Mouse (Mus musculus) megakaryocyte, adult 5-6 weeks (primary cell): ENCODE measurements around the gene Taok1. TPM values are rescaled to one million over a fixed set of nuclear protein-coding genes. Genes with fewer than 3 reads are reported as not detected.
"Not testable (repeated sequence)": the region's sequence is repeated elsewhere in the genome, so short reads cannot be mapped to it uniquely, and the experiment has no call there.

ENCODE experiments used
- ATAC-seq: 2 replicates; pipeline ENCODE4 v1.8.0; 2016; ENCODE audit warnings: mild to moderate bottlenecking, inconsistent platforms; ENCODE audit not compliant: poor library complexity, severe bottlenecking
- total RNA-seq, 2 experiments: library from RNA; stranded (forward) in 1 of 2; stranded (reverse) in 1 of 2; fragments of 153-499, 151-499 nt in 1 of 2; fragments of 221-1000, 200-1000 nt in 1 of 2; gene quantifications; 2 replicates each; pipeline versions ENCODE4 v1.2.3 to v1.2.4; 2015 to 2017

Gene Taok1
- 40.5 and 41.9 TPM in 2 replicates for total RNA-seq (2015)
- 48.4 and 57.0 TPM in 2 replicates for total RNA-seq (2017)

DNA sequence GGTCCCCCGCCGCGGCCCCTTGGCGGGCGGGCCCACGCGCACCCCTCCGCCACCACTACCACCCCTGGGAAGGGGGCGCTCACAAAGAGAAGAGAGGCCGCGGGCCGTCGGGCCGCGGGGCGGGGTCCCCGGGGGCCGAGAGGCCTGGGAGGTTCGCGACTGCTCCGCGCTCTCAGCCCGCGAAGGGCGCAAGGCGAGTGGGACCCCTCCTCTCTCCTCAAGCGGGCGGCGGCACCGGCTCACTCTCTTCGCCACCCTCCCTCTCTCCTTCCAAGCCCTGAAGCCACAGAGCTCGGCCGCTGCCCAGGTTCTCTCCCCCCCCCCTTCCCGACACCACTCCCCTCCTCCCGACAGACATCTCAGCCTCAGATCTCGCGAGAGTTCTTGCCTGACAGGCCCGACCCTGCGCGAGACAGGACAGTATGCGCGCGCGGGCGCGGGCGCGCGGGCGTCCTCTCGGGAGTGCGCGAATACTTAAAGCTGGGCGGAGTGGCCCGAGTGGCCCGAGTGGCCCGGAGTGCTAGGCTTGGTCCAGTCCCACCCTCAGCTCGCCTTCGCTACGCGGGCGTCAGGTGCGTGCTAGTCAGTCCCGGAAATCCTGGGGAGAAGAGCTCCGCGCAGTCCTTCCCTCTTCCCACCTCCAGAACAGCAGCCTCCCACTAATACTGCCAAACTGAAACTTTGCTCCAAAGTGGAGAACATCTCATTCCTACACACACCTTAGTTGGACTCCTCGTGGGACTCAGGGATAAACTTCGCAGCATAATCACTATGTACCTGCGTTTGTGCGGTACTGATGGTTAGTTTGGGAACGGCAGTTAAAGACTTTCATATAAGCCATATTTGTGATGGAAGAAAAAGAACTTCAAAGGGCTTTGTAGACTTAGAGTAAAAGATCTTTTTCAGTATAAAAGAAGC, at the start of gene Taok1:
Taok1 (minus strand) TSS at position 278 of the 918 bp plus-strand sequence.
- peak; percentile 98 for ATAC-seq

DNA sequence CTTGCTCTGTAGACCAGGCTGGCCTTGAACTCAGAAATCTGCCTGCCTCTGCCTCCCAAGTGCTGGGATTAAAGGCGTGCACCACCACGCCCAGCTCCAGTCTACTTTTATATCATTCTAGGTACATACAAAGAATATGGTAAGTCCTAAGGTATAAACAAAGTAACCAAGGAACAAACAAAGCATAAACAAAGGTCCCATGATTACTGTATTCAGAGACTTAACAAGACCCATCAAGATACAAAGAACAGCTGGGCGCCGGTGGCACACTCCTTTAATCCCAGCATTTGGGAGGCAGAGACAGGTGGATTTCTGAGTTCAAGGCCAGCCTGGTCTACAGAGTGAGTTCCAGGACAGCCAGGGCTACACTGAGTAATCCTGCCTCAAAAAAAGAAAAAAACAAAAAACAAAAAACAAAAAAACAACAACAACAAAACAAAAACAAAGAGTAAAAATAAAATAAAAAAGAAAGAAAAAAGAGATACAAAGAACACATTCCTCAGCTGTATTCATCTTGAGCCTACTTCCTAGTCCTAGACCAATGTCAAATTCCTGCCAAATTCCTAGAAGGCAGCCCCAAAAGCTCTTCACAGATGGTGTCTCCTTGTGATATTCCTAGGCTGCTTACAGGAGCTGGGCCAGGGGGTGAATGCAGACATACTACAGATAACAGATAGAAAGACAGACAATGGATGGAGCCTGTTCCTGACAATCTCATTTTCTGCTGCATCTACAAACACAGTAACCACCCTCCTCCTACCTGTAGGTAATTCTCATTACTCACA, 46.0 kb upstream of the Taok1 start:
- ATAC-seq: not testable (repeated sequence)

DNA sequence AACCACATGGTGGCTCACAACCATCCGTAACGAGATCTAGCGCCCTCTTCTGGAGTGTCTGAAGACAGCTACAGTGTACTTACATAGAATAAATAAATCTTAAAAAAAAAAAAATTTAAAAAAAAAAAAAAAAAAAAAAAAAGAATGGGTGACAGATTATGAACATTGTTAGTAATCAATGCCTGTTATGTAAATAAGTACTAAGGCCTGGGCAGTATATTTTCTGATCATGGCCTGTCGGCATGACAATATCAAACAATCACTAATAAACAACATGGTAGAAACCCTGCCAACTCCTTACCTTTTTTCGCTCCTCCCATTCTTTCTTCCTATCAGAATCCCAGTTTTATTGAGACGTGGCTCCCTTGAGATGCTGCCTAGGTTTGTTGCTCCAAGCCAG, 44.9 kb upstream of the Taok1 start:
- no peak for ATAC-seq

DNA sequence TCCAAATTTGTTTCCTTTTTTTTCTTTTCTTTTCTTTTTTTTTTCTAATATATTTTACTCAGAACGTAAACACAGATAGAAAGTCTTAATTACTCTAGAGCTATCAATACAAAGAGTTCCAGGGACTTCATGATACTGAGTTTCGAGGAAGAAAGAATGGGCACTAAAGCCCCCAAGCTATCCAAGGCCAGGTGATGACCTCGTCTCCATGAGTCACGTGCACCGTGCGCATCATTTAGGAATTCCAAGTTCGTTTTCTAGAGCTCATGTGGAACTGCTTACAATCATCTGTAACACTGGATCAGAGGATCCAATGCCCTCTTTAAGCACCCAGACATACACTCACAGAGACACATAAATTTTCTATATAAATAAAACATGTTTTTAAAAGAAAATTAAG, 41.3 kb upstream of the Taok1 start:
- no peak for ATAC-seq

DNA sequence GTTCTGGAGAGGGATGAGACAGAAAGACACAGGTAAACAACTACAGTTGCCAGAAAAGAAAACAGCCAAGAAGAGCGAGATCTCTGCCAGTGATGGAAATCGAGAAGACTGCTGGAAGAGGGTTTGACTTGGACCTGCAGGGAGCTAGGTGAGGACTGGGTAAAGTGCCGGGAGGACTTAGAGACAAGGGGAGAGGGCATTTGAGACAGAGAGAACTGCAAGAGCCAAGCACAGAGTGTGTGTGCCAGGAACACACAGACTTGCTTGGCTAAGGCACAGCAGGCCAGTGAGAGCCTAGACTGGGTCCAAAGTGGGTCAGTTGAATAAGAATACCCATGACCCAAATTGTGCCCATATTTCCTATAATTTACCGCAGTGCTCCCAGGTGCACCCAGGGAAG, 37.9 kb upstream of the Taok1 start:
- ATAC-seq: no peak

DNA sequence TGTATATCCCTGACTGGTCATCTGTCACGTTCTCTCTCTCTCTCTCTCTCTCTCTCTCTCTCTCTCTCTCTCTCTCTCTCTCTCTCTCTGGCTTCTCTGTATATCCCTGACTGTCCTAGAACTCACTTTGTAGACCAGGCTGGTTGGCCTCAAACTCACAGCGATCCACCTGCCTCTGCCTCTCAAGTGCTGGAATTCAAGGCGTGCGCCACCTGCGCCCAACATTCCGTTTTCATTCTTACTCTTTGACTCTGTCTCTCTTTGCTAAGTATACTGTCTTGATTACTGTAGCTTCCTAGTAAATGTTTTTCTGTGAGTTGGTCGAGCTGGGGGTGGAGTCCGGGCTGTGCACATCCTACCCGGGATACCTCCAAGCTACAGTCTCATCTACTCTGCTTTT, 33.8 kb upstream of the Taok1 start:
- no peak for ATAC-seq

DNA sequence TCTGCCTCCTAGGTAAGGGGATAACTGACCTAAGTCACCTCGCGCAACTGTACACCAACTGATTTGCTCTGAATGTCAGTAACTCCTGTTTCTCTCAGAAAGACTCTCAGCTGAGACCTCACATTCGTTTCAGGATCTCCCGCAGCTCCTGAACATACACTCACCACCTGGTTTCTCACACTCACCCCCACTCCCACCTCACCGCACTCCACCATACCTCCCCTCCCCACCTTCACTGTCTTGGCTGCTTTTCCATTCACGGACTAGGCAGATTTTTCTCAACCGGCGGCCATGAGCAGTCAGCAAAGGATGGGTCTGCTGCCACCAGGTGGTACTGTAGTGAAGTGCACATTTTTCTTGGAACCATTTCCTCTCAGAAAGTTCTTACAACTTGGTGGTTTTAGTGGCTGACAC, 22.6 kb upstream of the Taok1 start:
- ATAC-seq: peak; percentile 90

DNA sequence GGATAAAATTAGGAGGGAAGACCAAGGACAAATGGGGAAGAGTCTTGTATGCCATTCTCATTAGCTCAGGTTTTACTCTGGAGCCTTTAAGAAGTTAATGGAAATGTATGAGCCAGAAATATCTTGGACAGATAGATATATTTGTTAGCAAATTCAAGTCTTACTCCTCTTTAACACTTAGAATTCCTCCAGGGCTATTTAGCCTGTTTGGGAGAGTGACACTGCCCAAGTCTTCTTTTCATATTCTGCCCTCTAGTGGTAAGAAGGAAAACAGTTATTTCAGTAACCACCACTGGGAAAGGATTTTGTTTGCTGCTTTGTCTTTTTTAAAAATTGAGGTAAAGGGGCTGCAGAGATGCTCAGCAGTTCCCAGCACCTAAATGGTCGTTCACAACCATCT, 21.9 kb upstream of the Taok1 start:
- peak; percentile 49 for ATAC-seq

DNA sequence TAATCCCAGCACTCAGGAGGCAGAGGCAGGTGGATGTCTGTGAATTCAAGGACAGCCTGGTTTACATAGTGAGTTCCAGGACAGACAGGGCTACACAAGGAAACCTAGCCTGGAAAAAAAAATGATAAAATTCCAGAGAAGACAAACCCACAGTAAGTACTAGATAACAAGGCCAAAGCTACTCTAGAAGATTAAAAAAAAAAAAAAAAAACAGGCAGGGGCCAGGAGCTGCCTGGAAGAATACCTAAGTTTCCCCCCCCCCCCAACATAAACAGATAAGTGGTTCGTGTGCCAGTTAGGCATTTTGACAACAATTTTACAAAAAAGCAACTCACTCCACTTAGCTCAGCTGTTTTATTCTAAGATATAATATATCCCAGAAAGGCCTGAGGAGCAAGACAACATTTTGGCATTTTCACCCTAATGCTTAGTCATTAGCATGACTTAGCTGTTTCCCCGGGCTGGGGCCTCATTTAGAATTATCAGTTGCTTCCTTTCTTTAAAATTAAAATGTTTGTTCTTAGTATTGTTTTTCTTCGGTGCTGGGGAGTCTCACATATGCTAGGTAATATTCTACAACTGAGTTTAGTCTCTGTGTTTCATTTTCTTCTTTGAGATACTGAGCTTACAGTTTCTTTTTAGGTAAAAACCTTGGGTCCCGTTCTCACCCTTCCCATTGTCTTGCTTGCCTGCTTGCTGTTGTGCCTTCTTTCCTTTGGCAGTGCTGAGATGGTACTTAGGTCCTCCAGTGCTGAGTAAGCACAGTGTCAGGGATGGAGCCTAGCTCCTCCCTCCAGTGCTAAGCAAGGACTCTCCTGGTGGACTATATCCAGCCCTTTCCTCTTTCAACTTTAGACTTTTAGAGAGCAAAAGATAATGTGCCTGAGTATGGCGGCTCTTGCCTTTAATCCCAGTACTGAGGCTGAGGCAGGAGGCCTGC, 19.3 kb upstream of the Taok1 start:
- ATAC-seq: no peak

DNA sequence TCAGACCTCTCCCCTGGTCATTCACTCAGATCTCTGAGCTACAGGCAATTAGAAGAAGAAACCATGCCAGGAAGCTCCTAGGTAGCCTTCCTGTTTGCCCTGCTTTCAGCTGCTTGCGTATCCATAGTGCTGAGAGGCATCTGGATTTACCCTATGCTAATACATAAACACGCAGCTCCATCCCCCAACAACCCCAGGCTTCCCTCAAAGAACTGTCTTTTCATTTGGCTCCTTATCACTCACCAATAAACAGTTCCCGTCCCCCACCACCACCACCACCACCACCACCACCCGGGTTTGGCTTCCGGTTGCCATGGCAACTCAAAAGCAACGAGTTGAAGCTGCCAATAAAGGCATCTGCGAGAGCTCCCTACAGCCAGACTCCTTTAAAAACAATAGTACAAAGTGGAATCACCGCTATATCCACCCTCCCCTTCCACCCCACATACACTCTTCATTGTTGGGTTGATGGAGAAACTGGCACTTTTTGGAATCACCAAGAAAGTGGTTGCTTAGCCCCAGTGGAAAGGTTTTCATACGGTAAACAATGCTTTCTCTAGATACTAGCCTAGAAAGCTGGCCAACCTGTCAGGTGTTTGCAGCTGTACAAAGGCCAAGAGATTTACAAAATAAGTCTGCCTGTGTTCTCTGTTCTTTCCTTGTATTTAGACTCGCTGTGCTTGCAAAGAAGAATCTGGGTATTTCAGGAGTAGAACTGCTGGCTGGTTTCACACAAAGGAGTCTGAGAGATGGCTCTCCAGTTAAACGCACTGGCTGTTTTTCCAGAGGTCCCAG, 17.6 kb upstream of the Taok1 start:
- 0 out of 2 replicates have a peak, but pooled peaks have one; percentile 18 for ATAC-seq

DNA sequence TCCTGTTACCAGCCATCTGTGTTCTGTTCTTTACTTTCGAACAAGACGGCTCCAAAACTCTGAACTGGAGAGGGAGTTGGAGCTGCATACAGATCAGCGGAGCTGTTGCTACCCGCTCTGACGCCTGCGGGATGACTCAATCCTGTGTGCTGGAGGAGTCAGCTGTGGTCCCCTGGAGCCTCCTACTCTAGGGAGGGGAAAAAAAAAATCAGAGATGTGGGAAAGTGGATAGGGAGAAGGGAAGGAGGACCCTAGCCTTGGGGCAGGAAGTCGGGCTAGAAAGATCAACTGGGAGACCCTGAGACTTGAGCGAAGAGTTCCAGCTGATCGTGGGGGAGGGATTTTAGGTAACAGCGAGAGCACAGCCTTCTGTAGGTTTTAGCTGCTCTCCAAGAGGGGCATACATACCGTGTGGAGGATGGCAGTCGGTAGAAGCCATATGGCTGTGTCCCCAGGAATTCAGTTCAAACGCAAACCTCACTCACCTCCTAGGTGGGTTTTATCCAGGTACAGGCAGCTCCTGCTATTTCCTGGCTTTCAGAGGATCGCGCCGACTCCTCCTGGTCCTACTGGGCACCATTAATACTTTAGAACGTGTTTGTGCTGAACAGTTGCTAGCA, 16.9 kb upstream of the Taok1 start:
- no peak for ATAC-seq

DNA sequence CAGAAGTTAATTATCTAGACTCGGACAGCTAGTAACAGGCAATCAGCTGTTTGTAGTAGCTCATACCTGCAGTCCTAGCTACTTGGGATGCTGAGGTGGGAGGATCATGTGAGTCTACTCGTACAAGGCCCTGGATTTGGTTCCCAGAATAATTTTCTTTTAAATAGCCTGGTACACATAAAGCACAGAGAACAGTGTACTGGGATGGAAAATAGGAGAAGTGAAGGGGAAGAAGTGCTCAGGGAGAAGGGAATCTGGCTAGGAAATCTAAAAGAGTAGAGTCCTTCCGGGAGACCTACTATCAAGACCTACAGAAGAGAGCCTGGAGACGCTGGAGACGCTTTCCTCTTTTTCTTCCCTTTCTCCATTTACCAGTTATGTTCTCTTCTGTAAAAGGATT, 16.4 kb upstream of the Taok1 start:
- no peak for ATAC-seq

DNA sequence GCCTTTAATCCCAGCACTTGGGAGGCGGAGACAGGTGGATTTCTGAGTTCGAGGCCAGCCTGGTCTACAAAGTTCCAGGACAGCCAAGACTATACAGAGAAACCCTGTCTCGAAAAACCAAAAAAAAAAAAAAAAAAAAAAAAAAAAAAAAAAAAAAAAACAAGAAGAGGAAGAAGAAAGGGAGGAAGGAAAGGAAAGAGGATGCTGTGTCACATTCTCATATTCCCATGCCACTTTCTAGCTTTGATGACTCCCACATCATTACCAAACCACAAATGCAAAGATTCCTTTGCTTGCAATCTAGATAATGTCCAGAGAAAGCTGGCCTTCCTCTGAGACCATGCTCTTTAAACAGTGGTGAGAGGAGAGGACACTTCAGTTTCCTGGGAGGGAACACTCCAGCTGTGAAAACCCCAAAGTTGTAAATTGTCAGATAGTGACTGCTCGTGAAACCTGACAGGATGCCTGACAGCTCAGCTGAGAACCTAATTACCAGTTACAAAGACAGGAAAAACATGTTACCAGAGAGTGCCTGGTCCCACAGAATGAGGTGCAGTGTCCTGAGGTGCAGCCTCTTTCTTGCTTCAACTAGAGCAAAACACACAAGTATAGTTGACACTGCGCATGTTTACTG, 14.4 kb upstream of the Taok1 start:
- ATAC-seq: no peak

DNA sequence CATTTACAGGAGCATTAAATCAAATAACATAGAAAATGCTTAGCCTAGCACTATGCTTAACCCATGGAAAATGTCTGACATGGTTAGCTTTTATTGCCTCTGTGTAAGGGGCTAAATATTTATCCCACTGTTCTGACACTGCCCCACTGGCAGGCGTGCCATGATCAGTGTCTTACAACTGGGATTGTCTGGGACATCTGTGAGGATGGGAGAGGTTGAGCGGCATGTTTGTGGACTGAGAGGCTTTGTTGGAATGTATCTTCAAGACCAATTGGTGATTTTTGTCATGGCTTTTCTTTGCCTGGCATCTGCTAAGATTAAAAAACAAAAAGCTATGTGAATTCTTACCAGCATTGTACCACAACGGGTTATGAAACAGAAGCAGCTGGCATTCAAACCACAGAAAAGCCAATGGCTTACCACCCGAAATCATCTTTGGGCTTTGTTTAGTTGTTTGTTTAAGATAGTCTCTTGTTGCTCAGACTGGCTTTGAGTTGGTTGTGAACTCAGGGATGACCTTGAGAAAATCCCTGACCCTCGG, 7.5 kb upstream of the Taok1 start:
- no peak for ATAC-seq

DNA sequence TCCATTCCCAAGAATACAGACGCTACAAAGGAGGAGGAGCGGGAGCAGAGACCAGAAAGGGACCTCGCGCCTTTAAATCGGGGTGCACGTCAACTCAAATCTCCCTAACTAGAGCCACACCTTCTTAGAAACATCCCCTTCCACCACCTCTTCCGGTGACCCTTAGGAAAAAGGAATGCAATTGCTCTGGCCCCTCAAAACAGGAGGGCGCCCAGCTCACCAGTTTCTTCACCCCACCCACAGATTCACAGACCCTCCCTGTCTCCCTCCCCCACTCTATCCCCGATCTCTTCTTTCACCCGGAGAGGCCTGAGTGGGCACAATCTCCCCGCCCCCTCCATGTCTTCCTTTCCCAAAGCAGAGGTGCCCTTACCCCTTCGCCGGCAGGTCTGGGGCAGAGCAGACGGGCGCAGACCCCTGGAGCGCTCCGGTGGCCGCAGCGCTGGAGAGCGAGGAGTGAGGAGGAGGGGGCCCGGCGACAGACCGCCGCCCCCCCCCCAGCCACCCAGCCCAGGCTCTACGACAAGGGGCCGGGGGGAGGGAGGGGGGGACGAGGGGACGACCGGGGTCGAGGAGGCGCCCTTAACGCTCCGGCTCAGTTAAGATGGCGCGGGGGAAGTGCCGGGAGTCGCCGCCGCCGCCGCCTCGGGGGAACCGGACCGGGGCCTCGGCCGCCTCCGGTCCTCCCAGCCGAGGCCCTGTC, 629 bp downstream of the Taok1 start:
- ATAC-seq: peak; percentile 22

DNA sequence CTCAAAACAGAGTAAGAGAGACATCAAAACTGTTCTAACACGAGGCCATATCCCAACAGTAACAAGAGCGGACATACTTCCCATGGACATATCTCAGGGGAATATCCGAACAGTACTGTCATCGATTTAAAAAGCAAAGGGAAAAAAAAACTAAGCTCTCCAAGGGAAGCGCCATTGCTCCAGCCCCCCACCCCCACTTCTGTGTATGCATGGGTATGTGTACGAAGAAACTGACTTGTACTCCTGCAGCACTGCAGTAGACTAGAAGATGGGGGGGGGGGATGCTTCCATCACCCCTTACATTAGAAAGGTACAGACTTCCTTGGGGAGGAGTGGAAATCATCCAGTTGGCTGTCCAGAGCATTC, 1.2 kb downstream of the Taok1 start:
- ATAC-seq: no peak

DNA sequence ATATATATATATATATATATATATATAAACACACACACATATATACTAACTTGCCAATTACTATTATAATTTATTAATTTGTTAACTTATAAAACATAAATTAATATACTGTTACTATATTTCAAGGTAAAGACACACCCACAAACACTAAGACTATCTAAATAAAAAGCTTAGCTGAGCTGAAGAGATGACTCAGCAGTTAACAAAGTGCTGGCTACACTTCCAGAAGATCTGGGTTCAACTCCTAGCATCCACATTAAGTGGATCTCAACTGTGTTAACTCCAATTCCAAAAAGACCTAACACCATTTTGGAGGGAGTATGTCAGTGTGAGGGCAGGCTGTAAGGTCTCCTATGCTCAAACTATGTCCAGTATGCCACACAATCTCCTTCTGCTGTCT, 10.3 kb downstream of the Taok1 start:
- no peak for ATAC-seq

DNA sequence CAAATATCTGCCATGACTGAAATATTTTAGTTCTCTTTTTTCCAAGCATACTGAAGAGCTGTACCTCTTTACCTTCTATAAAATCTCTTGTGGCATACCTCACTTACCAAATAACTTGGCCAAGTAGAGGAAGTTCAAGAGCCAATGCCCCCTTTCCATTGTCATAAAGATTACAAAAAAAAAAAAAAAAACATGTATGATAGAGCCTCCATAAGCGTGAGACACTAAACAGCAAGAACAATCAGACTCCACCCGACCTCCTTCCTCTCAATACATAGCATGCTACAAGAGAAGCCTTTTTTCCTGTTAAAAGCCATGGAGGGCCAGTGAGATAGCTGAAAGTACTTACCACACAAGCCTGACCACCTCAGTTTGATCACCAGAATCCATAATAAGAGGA, 16.2 kb downstream of the Taok1 start:
- no peak for ATAC-seq
